Comparison of ENCODE assay signal across 8 mouse cellular contexts in the genomic region with DNA sequence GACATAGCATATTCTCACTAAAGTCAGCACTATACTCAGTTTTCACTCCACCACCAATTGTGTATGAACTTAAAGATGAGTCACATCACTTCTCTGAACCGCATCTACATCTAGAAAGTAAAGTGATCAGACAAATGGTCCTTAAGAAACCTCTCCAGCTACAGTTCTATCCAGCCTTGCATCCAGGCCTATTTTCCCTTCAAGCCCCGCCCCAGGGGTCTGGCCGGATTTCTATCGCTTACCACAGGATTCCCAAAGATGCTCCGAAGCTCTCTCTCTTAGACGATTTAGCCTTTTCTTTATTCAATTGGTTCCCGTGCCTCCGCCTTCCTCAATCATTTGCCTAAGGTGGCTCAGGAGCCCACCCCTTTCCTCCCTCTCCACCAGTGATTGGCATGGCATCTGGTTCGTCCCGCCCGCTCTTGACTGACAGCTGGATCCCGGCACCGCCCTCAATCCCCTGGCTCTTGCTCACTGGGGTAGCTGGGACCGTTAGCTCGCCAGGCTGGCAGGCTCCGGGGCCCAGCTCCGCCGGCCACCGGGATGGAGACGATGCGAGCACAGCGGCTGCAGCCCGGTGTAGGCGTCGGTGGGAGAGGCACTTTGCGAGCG. TPM values are rescaled to one million over a fixed set of nuclear protein-coding genes. Genes with fewer than 3 reads are reported as not detected.
DNase-seq lines count a peak whose midpoint lies in the region; ATAC-seq and TF ChIP-seq lines count a peak whose summit lies in the region.

Lix1l (plus strand) TSS at position 511 of the 612 bp plus-strand sequence.

- peak within 1 kb of the TSS; percentile 60 for H3K4me3 ChIP-seq in erythroblast, embryonic 14.5 days (replicated peaks)
- peak within 1 kb of the TSS; percentile 88 for H3K4me3 ChIP-seq in heart, embryonic 12.5 days
- H3K4me3 ChIP-seq in kidney, embryonic 16.5 days (ENCODE audit: low read length), result peak within 1 kb of the TSS; percentile 71
- peak within 1 kb of the TSS; percentile 68 for H3K4me3 ChIP-seq in liver, embryonic 12.5 days

- TF ChIP-seq POLR2A in brain, embryonic 14.5 days (IDR thresholded peaks at IDR 0.05; ENCODE audit: borderline replicate concordance, extremely low read depth, insufficient read depth, insufficient read length, poor library complexity, severe bottlenecking), result peak; percentile 82

- peak within 1 kb of the TSS; percentile 81 for H3K4me2 ChIP-seq in heart, embryonic 12.5 days
- H3K4me2 ChIP-seq in kidney, embryonic 16.5 days (replicated peaks; ENCODE audit: low read depth, low read length), result peak within 1 kb of the TSS; percentile 73
- peak within 1 kb of the TSS; percentile 93 for H3K4me2 ChIP-seq in liver, embryonic 12.5 days

- H3K27ac ChIP-seq in heart, embryonic 12.5 days (ENCODE audit: poor library complexity, severe bottlenecking), result peak within 1 kb of the TSS; percentile 98
- H3K27ac ChIP-seq in kidney, embryonic 16.5 days (ENCODE audit: low read length), result peak within 1 kb of the TSS; percentile 94
- H3K27ac ChIP-seq in liver, embryonic 12.5 days, result peak within 1 kb of the TSS; percentile 76

- TF ChIP-seq CTCF in brain, embryonic 14.5 days (IDR thresholded peaks at IDR 0.05; ENCODE audit: borderline replicate concordance, extremely low read depth, insufficient read depth, insufficient read length), result no peak

- ATAC-seq in heart, embryonic 12.5 days (ENCODE audit: insufficient number of reproducible peaks, low FRiP score), result peak; percentile 92
- ATAC-seq in kidney, embryonic 16.5 days (ENCODE audit: low FRiP score, low TSS enrichment), result peak; percentile 94
- peak; percentile 90 for ATAC-seq in liver, embryonic 12.5 days

- 1% methylated on average over 25 of the region's 27 CpGs for WGBS in heart, embryonic 12.5 days
- 1% methylated on average over 27 of the region's 27 CpGs for WGBS in kidney, embryonic 16.5 days
- WGBS in liver, embryonic 12.5 days (ENCODE audit: insufficient replicate concordance), result 4% methylated on average over 27 of the region's 27 CpGs

- H3K9ac ChIP-seq in heart, embryonic 12.5 days, result peak within 1 kb of the TSS; percentile 95
- peak within 1 kb of the TSS; percentile 81 for H3K9ac ChIP-seq in kidney, embryonic 16.5 days (replicated peaks; ENCODE audit: low read length)
- peak within 1 kb of the TSS; percentile 75 for H3K9ac ChIP-seq in liver, embryonic 12.5 days

- H3K27me3 ChIP-seq in erythroblast, embryonic 14.5 days (ENCODE audit: control insufficient read depth), result peaks cover 82% of the 10 kb centered on the region
- H3K27me3 ChIP-seq in heart, embryonic 12.5 days (replicated peaks), result 0 out of 2 replicates have a peak, but pooled peaks cover 5% of the 10 kb centered on the region
- peaks cover 18% of the 10 kb centered on the region for H3K27me3 ChIP-seq in kidney, embryonic 16.5 days (ENCODE audit: insufficient read depth, low read length)
- H3K27me3 ChIP-seq in liver, embryonic 12.5 days (replicated peaks), result peaks cover 77% of the 10 kb centered on the region
- H3K27me3 ChIP-seq in splenic B cell, adult 2 months (ENCODE audit: control insufficient read depth, insufficient read depth, low read length, poor library complexity, severe bottlenecking), result no peaks in the 10 kb centered on the region; the same call in none of the 2 replicates

- H3K4me1 ChIP-seq in erythroblast, embryonic 14.5 days (ENCODE audit: control insufficient read depth), result peaks cover 20% of the 10 kb centered on the region
- H3K4me1 ChIP-seq in heart, embryonic 12.5 days (replicated peaks), result peaks cover 56% of the 10 kb centered on the region
- H3K4me1 ChIP-seq in kidney, embryonic 16.5 days (ENCODE audit: insufficient read depth, low read length), result peaks cover 45% of the 10 kb centered on the region
- H3K4me1 ChIP-seq in liver, embryonic 12.5 days, result peaks cover 40% of the 10 kb centered on the region

- peaks cover 12% of the 10 kb centered on the region for H3K9me3 ChIP-seq in erythroblast, embryonic 14.5 days (ENCODE audit: control insufficient read depth, low read length)
- no peaks in the 10 kb centered on the region for H3K9me3 ChIP-seq in heart, embryonic 12.5 days (replicated peaks)
- H3K9me3 ChIP-seq in kidney, embryonic 16.5 days (ENCODE audit: low read length), result no peaks in the 10 kb centered on the region
- H3K9me3 ChIP-seq in liver, embryonic 12.5 days (replicated peaks), result no peaks in the 10 kb centered on the region

- peak; percentile 92 for DNase-seq in CD4-positive, CD25-positive, alpha-beta regulatory T cell, adult 2 months (ENCODE audit: low read depth, low spot score)
- DNase-seq in brain, embryonic 14.5 days (ENCODE audit: low read depth), result peak; percentile 99
- DNase-seq in naive thymus-derived CD4-positive, alpha-beta T cell, adult 2 months (ENCODE audit: low read depth), result peak; percentile 86
- peak; percentile 88 for DNase-seq in splenic B cell, adult 2 months (ENCODE audit: low read depth, low spot score)

- H3K36me3 ChIP-seq in erythroblast, embryonic 14.5 days (ENCODE audit: control insufficient read depth), result no peaks in the 10 kb centered on the region
- H3K36me3 ChIP-seq in heart, embryonic 12.5 days, result 0 out of 2 replicates have a peak, but pooled peaks cover 12% of the 10 kb centered on the region
- no peaks in the 10 kb centered on the region for H3K36me3 ChIP-seq in kidney, embryonic 16.5 days (ENCODE audit: insufficient read depth, low read length)
- H3K36me3 ChIP-seq in liver, embryonic 12.5 days, result no peaks in the 10 kb centered on the region
- H3K36me3 ChIP-seq in splenic B cell, adult 2 months (ENCODE audit: control insufficient read depth, insufficient read depth, low read length, poor library complexity, severe bottlenecking), result no peaks in the 10 kb centered on the region

RNA-seq across cellular contexts. Expression of gene Lix1l, which starts in this region (rescaled TPM):
- 86.8 and 88.9 TPM in 2 replicates for polyA plus RNA-seq in brain, embryonic 14.5 days (2012; rRNA removed)
- polyA plus RNA-seq in erythroblast, embryonic 14.5 days (2012), result 0.01 TPM in 1 of 2 replicates, not detected in the other
- polyA plus RNA-seq in heart, embryonic 12.5 days (2016; fragmentation: Nextera tagmentation; extraction: Ambion mirVana), result 5.1 and 5.2 TPM in 2 replicates
- polyA plus RNA-seq in kidney, embryonic 16.5 days (2015; fragmentation: Nextera tagmentation; extraction: Ambion mirVana), result 6.9 and 7.1 TPM in 2 replicates
- 0.92 and 1.2 TPM in 2 replicates for polyA plus RNA-seq in liver, embryonic 12.5 days (2016; fragmentation: Nextera tagmentation; extraction: Ambion mirVana)

Comparison
In these comparisons a context has a peak if more than half of its experiments do, and no peak if none do; other contexts are left out.
1. Peak in every context shown above with its lines: DNase-seq, ATAC-seq, H3K4me3 ChIP-seq and H3K27ac ChIP-seq.
2. RNA of gene Lix1l (polyA plus RNA-seq): 86.8 to 88.9 TPM in brain, embryonic 14.5 days; 6.9 to 7.1 TPM in kidney, embryonic 16.5 days, 5.1 to 5.2 TPM in heart, embryonic 12.5 days, 0.92 to 1.2 TPM in liver, embryonic 12.5 days and 0.01 TPM in erythroblast, embryonic 14.5 days; every median in the first group is over 10 times any median in the second.